Mouse (Mus musculus) spleen, adult 2 months (tissue): ENCODE data around the gene Dhx36.

Source experiments
- CTCF ChIP-seq: fragments of 200-500 bp; IDR thresholded peaks from 2 replicates; pipeline ENCODE4 v1.5.1; 2011; ENCODE audit warnings: mild to moderate bottlenecking, inconsistent platforms; ENCODE audit not compliant: insufficient read depth, insufficient read length, insufficient replicate concordance; ENCODE audit errors: extremely low read depth
- POLR2A ChIP-seq: fragments of 200-500 bp; IDR thresholded peaks from 2 replicates; pipeline ENCODE4 v1.6.1; 2011; ENCODE audit warnings: low read depth, low read length, inconsistent platforms

GRCm38 (mm10) chr3:62484340-62484739 is 22.5 kb downstream of the Dhx36 start:
- TF ChIP-seq CTCF (no peak), POLR2A (no peak)
